Mouse (Mus musculus) stomach, embryonic 15.5 days (tissue): ENCODE data around the gene Plin1. TPM values are rescaled to one million over a fixed set of nuclear protein-coding genes. Genes with fewer than 3 reads are reported as not detected.

Experiments
- ATAC-seq: fragments of 200-750 bp; cut with Nextera tagmentation; 2 replicates; pipeline ENCODE4 v1.8.0; 2017; ENCODE audit warnings: low read depth, moderate number of reproducible peaks, moderate TSS enrichment; ENCODE audit not compliant: insufficient read depth, low FRiP score
- H3K27ac ChIP-seq: fragments of 300-500 bp; sonication (generic); 2 replicates; pipeline ENCODE4 v1.5.1; 2015; ENCODE audit warnings: mild to moderate bottlenecking, inconsistent platforms
- H3K27me3 ChIP-seq: fragments of 300-500 bp; sonication (generic); replicated peaks from 2 replicates; pipeline ENCODE4 v1.6.1; 2015; ENCODE audit warnings: inconsistent platforms
- H3K36me3 ChIP-seq: fragments of 300-500 bp; sonication (generic); 2 replicates; pipeline ENCODE4 v1.6.1; 2015; ENCODE audit warnings: inconsistent platforms
- H3K4me1 ChIP-seq: fragments of 300-500 bp; sonication (generic); 2 replicates; pipeline ENCODE4 v1.6.1; 2015; ENCODE audit warnings: inconsistent platforms
- H3K4me2 ChIP-seq: fragments of 300-500 bp; sonication (generic); 2 replicates; pipeline ENCODE4 v1.6.1; 2015; ENCODE audit warnings: mild to moderate bottlenecking, inconsistent platforms
- H3K4me3 ChIP-seq: fragments of 300-500 bp; sonication (generic); replicated peaks from 2 replicates; pipeline ENCODE4 v1.5.1; 2015; ENCODE audit warnings: inconsistent platforms
- H3K9ac ChIP-seq: fragments of 300-500 bp; sonication (generic); 2 replicates; pipeline ENCODE4 v1.6.1; 2015; ENCODE audit warnings: inconsistent platforms
- H3K9me3 ChIP-seq: fragments of 300-500 bp; sonication (generic); 2 replicates; pipeline ENCODE4 v1.6.1; 2016; ENCODE audit warnings: inconsistent platforms
- WGBS: fragments of 180-500 bp; shearing (Covaris S2); methylation state at CpG from one replicate; pipeline ENCODE4 v1.1.7; 2015; 5-methylcytosine and 5-hydroxymethylcytosine counted together
- polyA plus RNA-seq: library from polyadenylated mRNA; unstranded; fragments of >200 nt; fragmentation: Nextera tagmentation; extraction: Ambion mirVana; gene quantifications from 2 replicates; pipeline ENCODE4 v1.2.1, GENCODE M21; 2015

Plin1 gene
- polyA plus RNA-seq, 1 experiment from 2014 or later: not detected

DNA sequence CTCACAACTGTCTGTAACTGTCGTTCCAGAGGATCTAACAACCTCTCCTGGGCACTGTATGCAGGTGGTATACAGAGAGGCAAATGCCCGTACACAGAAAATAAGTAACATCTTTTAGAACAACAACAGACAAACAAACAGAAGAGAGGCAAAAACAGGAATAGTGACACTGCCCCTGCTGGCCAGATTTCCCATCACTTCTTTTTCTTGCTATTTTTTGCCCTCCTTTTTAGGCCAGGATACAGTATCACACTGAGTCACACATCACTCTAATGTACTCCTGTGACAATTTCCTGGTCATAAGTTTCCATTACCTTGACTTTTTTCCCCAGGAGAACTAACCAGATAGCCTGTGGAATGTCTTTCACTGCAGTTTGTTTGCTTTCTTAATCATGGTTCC is 23.6 kb upstream of the Plin1 start:
- Histone ChIP-seq H3K9me3 (no peaks in the 10 kb centered on the region), H3K4me3 (no peak overlapping the region), H3K27me3 (no peaks in the 10 kb centered on the region), H3K36me3 (no peaks in the 10 kb centered on the region), H3K27ac (no peak overlapping the region), H3K9ac (no peak overlapping the region), H3K4me2 (no peak overlapping the region), H3K4me1 (no peaks in the 10 kb centered on the region)
- ATAC-seq: no peak
- 44% methylated on average over 2 of the region's 2 CpGs for WGBS

DNA sequence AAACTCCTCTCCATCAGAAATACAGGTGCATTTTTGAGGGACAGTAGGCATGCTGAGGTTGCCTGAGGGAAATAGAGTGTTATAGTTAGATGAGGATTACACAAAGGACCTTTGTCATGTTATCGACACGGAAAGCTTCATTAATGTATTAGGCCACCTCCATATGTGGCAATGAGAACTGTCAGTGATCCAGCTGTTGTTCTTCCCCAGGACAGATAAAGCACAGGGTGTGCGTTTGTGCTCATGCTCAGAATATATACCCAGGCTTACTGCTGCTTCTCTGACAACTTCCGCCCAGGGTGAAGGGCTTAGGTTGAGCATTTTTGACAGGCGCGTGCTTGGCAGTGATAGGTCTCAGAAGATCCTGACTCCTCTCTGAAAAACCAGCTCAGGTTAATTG is 16.8 kb upstream of the Plin1 start:
- H3K36me3 ChIP-seq: no peaks in the 10 kb centered on the region
- WGBS: 79% methylated on average over 6 of the region's 6 CpGs
- H3K27ac ChIP-seq: no peak overlapping the region
- no peak overlapping the region for H3K4me3 ChIP-seq
- no peak overlapping the region for H3K9ac ChIP-seq
- no peaks in the 10 kb centered on the region for H3K9me3 ChIP-seq
- no peak for ATAC-seq
- H3K27me3 ChIP-seq: no peaks in the 10 kb centered on the region
- H3K4me1 ChIP-seq: no peaks in the 10 kb centered on the region
- no peak overlapping the region for H3K4me2 ChIP-seq

DNA sequence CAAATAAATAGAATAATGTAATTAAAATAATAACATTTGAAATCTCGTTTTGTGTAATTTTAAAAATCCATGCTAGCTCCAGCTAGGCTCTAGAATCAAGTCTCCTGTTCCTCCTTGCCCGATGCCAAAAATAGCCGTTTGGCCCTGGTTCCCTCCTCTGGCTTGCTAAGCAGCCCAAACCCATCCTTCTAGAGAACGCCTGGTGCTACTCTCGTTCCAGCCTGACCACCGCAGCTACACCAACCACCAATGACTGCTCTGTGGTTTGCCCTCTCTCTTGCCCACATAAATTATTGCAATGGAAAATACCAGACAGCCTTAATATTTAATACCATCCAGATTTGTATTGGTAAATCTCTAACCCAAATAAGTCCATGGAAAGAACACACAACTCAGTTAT is 15.0 kb upstream of the Plin1 start:
- Histone ChIP-seq H3K4me3 (no peak overlapping the region), H3K27ac (no peak overlapping the region), H3K4me2 (no peak overlapping the region), H3K36me3 (no peaks in the 10 kb centered on the region), H3K9ac (no peak overlapping the region), H3K9me3 (no peaks in the 10 kb centered on the region), H3K27me3 (no peaks in the 10 kb centered on the region), H3K4me1 (peaks cover 4% of the 10 kb centered on the region; the same call in 1 of the 2 replicates)
- 75% methylated on average over 6 of the region's 6 CpGs for WGBS
- no peak for ATAC-seq

DNA sequence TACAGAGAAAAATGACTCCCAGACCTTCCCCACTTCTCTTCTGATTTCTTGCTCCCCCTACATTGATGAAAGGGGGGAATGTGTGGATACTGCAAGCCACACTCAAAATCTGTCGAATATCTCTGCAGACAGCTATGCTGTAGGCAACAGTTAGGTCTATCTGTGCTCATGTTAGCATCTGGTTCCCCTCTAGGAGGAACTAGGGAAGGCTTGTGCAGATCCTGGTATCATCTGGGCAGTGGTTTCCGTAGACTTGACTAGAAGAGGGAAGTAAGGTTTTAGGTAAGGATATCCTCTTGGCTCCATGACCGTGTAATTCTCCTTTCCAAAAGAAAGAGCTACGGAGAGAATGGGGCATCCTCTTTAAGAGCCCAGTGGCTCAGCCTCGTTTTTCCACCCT is 11.9 kb upstream of the Plin1 start:
- Histone ChIP-seq H3K36me3 (no peaks in the 10 kb centered on the region), H3K4me2 (no peak overlapping the region), H3K4me3 (no peak overlapping the region), H3K4me1 (peaks cover 4% of the 10 kb centered on the region; the same call in 1 of the 2 replicates), H3K27ac (no peak overlapping the region), H3K9ac (no peak overlapping the region), H3K9me3 (no peaks in the 10 kb centered on the region), H3K27me3 (no peaks in the 10 kb centered on the region)
- no peak for ATAC-seq
- WGBS: 75% methylated on average over 5 of the region's 5 CpGs

DNA sequence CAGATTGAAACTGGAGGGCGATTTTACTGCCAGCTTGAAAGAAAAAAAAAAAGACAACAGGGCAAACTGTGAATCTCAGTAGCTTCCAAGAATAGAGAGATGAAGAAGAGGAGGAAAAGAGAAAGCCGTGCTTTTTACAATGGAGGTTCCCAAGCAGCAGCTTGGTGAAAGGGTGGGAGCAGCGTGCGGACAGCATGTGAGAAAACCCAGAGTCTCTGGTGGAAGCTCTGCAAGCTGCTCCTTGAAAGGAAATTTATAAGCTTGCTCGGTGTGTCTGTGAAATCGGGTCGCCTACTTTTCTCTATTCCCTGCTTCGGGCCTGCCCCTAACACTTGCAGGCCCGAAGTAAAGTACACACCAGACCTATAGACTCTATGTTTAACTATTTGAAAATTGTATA is 11.3 kb upstream of the Plin1 start:
- WGBS: 89% methylated on average over 9 of the region's 9 CpGs
- Histone ChIP-seq H3K9me3 (no peaks in the 10 kb centered on the region), H3K9ac (no peak overlapping the region), H3K4me1 (peaks cover 4% of the 10 kb centered on the region; the same call in 1 of the 2 replicates), H3K4me2 (no peak overlapping the region), H3K36me3 (no peaks in the 10 kb centered on the region), H3K27me3 (no peaks in the 10 kb centered on the region), H3K27ac (no peak overlapping the region), H3K4me3 (no peak overlapping the region)
- no peak for ATAC-seq

DNA sequence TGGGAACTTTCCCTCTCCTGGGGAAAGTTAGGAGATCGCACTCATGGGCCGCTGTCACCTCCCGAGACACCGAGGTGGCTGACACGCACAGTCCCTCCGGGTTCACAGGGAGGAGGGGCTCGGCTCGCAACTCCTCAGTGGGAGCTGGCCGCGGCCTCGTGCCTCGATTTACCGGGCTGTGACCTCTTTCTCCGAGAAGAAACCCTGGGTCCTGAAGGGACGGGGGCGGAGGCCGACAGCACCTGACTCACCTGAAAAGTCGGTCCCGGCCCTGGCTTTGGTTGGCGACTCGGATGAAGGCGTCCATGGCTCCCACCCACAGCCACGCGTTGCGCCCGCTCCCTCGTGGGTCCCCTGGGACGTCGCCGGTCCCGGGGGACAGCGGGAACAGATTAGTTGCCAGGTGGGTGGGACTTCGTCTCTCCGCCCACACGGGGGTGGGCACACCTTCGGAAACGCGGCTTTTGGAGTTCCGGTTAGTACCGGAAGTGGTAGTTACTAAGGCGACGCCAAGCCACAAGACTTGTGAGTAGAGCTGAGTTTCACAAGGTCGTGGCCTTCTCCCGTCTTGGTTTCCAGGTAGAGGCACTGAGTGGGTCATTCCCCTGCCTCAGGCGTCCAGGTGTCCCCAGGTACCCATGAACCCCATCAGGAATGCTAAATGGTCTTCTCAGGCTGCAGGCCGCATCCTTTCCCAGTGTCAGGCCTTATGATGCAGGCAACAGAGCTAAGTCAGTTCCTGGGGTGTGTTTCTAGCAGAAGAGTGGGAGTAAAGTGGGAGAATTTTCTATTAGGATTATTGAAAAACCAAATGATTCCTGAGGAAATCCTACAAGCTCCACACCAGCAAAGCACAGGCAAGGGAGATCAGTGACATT is 10.2 kb upstream of the Plin1 start, which contains the start of the genes Pex11a and Wdr93:
TSS of gene Pex11a (minus strand) at position 473 of the 878 bp plus-strand sequence.
TSS of gene Wdr93 (plus strand) at position 505 of the 878 bp plus-strand sequence.
- no peaks in the 10 kb centered on the region for H3K27me3 ChIP-seq
- H3K27ac ChIP-seq: no peak within 1 kb of the TSS
- no peaks in the 10 kb centered on the region for H3K9me3 ChIP-seq
- H3K4me1 ChIP-seq: peaks cover 4% of the 10 kb centered on the region; the same call in 1 of the 2 replicates
- H3K36me3 ChIP-seq: no peaks in the 10 kb centered on the region
- peak within 1 kb of the TSS; percentile 95 for H3K4me2 ChIP-seq
- peak within 1 kb of the TSS; percentile 58 for H3K9ac ChIP-seq
- peak; percentile 82; the same call in 1 of the 2 replicates for ATAC-seq
- 3% methylated on average over 46 of the region's 46 CpGs for WGBS
- peak within 1 kb of the TSS; percentile 83 for H3K4me3 ChIP-seq

DNA sequence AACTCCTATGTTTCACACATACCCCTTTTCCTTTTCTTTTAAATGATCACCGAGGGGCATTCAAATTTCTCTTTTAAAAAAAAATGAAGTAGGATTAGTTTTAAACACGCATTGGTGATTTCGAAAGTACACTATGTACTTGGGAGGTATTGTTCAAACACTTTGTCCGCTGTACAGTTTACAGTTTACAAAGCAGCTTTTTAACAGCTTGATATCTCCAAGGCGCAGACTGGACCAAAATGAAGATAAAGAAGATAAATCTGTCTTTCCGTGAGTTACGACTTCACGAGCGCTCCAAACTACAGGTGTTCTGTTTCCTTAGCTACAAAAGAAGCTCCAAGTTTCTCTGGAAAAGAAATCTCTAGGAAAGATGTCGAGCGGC is 9.6 kb upstream of the Plin1 start:
- peak overlapping the region; percentile 95 for H3K4me2 ChIP-seq
- no peaks in the 10 kb centered on the region for H3K27me3 ChIP-seq
- no peaks in the 10 kb centered on the region for H3K36me3 ChIP-seq
- WGBS: 9% methylated on average over 11 of the region's 11 CpGs
- H3K9me3 ChIP-seq: no peaks in the 10 kb centered on the region
- no peak overlapping the region for H3K27ac ChIP-seq
- no peak for ATAC-seq
- H3K9ac ChIP-seq: peak overlapping the region; percentile 58; the same call in 1 of the 2 replicates
- peaks cover 4% of the 10 kb centered on the region; the same call in 1 of the 2 replicates for H3K4me1 ChIP-seq
- H3K4me3 ChIP-seq: peak overlapping the region; percentile 83

DNA sequence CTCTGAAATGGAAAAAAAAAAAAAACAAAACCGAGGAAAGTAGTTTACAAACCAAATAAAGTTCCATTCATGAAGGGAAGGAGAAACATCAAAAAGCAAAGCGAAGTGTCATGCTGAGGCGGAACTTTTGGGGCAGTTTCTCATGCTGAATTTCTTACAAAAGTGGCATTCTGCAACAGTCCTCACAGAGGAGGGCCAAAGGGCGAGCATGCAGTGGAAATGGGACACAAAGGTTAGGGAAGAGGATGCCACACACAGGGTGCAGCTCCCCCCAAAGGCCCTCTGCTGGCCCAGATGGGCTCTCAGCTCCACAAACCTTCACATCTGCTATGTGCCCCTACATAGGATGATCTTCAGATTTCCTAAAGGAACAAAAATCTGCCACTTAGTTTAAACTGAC is 7.6 kb upstream of the Plin1 start:
- Histone ChIP-seq H3K27me3 (no peaks in the 10 kb centered on the region), H3K27ac (no peak overlapping the region), H3K4me3 (no peak overlapping the region), H3K36me3 (no peaks in the 10 kb centered on the region), H3K9ac (no peak overlapping the region), H3K4me2 (no peak overlapping the region), H3K9me3 (no peaks in the 10 kb centered on the region), H3K4me1 (peaks cover 4% of the 10 kb centered on the region; the same call in 1 of the 2 replicates)
- no peak for ATAC-seq
- WGBS: 76% methylated on average over 4 of the region's 4 CpGs

DNA sequence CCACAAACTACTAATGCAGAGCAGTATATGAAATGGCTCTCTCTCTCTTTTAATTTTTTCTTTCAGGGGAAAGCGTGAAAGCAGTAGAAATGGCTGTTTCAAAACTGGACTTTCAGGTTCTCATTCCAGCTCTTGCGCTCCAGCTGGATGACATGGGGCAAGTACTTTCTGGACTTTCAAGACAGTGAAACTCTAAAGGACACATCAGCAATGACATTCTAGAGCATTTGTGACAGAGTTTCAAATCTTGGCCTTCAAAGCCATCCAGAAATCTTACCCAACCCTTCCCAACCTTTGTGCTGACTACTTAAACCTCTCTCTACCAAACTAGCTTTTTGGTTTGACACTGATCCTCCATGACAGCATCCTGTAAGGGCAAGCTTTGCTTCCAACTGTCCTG is 6.2 kb upstream of the Plin1 start:
- H3K27me3 ChIP-seq: no peaks in the 10 kb centered on the region
- peaks cover 4% of the 10 kb centered on the region; the same call in 1 of the 2 replicates for H3K4me1 ChIP-seq
- no peak overlapping the region for H3K4me3 ChIP-seq
- H3K9ac ChIP-seq: no peak overlapping the region
- no peak for ATAC-seq
- H3K4me2 ChIP-seq: no peak overlapping the region
- no peak overlapping the region for H3K27ac ChIP-seq
- WGBS: 85% methylated on average over 2 of the region's 2 CpGs
- no peaks in the 10 kb centered on the region for H3K36me3 ChIP-seq
- H3K9me3 ChIP-seq: no peaks in the 10 kb centered on the region

DNA sequence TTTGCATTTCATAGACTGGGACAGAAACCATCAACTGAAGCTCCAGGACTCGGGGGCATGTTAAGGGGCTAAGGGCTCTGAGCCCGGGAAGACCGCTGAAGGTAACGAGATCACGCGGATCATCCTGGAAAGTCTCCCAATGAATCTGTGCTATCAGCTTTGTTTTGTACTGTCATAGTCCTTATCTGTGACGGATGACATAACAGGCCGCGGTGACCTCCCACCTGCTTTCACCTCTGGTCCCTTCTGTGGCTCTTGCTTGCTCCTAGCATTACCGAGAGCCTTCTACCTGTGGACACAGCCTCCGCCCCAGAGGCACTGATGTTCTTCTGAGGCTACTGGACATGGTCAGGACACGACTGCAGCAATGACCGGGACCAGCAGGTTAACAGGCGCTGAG is 3.8 kb upstream of the Plin1 start:
- no peak for ATAC-seq
- Histone ChIP-seq H3K9me3 (no peaks in the 10 kb centered on the region), H3K27me3 (no peaks in the 10 kb centered on the region), H3K4me2 (no peak overlapping the region), H3K4me1 (no peaks in the 10 kb centered on the region), H3K27ac (no peak overlapping the region), H3K9ac (no peak overlapping the region), H3K36me3 (no peaks in the 10 kb centered on the region), H3K4me3 (no peak overlapping the region)
- WGBS: 78% methylated on average over 14 of the region's 14 CpGs

DNA sequence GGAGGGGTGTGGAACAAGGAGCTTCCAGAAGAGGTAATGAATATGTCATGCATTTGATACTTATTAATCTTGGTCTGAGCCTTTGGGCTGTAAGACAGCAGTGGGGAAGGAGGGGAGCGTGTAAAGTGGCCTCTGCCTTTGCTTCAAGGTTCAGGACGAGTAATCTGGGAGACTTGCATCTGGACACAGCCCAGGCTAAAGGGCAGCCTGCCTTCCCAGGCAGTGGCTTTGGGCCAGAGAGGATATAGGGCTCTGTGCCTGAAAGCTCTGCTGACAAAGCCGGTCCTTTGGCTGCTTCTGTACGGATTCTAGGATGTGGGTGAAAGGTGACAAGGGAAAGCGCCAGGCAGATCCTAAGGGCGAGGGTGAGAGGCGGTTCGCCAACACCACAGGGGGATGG is 1.9 kb upstream of the Plin1 start:
- H3K9ac ChIP-seq: no peak overlapping the region
- H3K36me3 ChIP-seq: no peaks in the 10 kb centered on the region
- H3K27ac ChIP-seq: no peak overlapping the region
- H3K27me3 ChIP-seq: no peaks in the 10 kb centered on the region
- H3K4me3 ChIP-seq: no peak overlapping the region
- WGBS: 74% methylated on average over 8 of the region's 8 CpGs
- H3K4me2 ChIP-seq: no peak overlapping the region
- no peaks in the 10 kb centered on the region for H3K9me3 ChIP-seq
- ATAC-seq: no peak
- no peaks in the 10 kb centered on the region for H3K4me1 ChIP-seq

DNA sequence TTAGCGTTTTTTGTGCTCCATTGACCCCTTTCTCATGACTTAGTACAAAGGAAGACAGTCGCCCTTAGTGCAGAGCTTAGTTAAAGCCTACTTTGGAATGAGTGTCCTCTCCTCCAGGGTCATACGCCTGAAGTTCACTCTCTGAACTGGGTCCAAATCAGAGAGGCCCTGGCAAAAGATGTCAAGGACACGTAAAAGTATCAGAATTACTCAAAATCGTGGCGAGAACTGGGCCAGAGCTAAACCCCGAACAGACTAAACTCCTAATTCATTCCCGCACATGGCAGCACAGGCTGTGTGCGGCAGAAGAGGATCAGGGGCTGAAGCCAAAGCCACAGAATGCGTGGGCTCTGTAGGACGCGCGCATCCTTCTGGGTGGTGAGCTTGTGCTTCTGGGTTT is 1.3 kb downstream of the Plin1 start:
- Histone ChIP-seq H3K36me3 (no peaks in the 10 kb centered on the region), H3K4me3 (no peak overlapping the region), H3K4me1 (no peaks in the 10 kb centered on the region), H3K27ac (no peak overlapping the region), H3K9ac (no peak overlapping the region), H3K9me3 (no peaks in the 10 kb centered on the region), H3K4me2 (no peak overlapping the region), H3K27me3 (0 out of 2 replicates have a peak, but pooled peaks cover 4% of the 10 kb centered on the region)
- 81% methylated on average over 13 of the region's 13 CpGs for WGBS
- ATAC-seq: no peak
